Mouse (Mus musculus) limb, embryonic 14.5 days (tissue): ENCODE results near the gene C130026I21Rik. TPM values are rescaled to one million over a fixed set of nuclear protein-coding genes. Genes with fewer than 3 reads are reported as not detected.
"Not testable (repeated sequence)": the region's sequence is repeated elsewhere in the genome, so short reads cannot be mapped to it uniquely, and the experiment has no call there.

Source experiments
- ATAC-seq: fragments of 200-750 bp; cut with Nextera tagmentation; 2 replicates; pipeline ENCODE4 v1.8.0; 2017; ENCODE audit warnings: low read depth, moderate number of reproducible peaks, moderate TSS enrichment; ENCODE audit not compliant: low FRiP score
- DNase-seq: peaks from one replicate; pipeline ENCODE4 v3.0.0-alpha.2; 2015; ENCODE audit warnings: low spot score
- H3K27ac ChIP-seq: fragments of 300-500 bp; sonication (generic); replicated peaks from 2 replicates; pipeline ENCODE4 v1.5.1; 2014; ENCODE audit warnings: low read depth, mild to moderate bottlenecking, low read length, moderate library complexity, mixed read lengths
- H3K27me3 ChIP-seq: fragments of 300-500 bp; sonication (generic); 2 replicates; pipeline ENCODE4 v1.6.1; 2014; ENCODE audit warnings: low read length, mixed read lengths; ENCODE audit not compliant: control insufficient read depth, insufficient read depth
- H3K36me3 ChIP-seq: fragments of 300-500 bp; sonication (generic); 2 replicates; pipeline ENCODE4 v1.6.1; 2014; ENCODE audit warnings: mild to moderate bottlenecking, low read length, moderate library complexity, mixed read lengths; ENCODE audit not compliant: control insufficient read depth, insufficient read depth
- H3K4me1 ChIP-seq: fragments of 300-500 bp; sonication (generic); 2 replicates; pipeline ENCODE4 v1.6.1; 2014; ENCODE audit warnings: antibody characterized with exemption, low read length, mixed read lengths; ENCODE audit not compliant: control insufficient read depth, insufficient read depth
- H3K4me2 ChIP-seq: fragments of 300-500 bp; sonication (generic); replicated peaks from 2 replicates; pipeline ENCODE4 v1.6.1; 2014; ENCODE audit warnings: low read depth, mild to moderate bottlenecking, low read length, moderate library complexity; ENCODE audit not compliant: severe bottlenecking
- H3K4me3 ChIP-seq: fragments of 300-500 bp; sonication (generic); replicated peaks from 2 replicates; pipeline ENCODE4 v1.5.1; 2014; ENCODE audit warnings: low read length
- H3K9ac ChIP-seq: fragments of 300-500 bp; sonication (generic); 2 replicates; pipeline ENCODE4 v1.6.1; 2014; ENCODE audit warnings: mild to moderate bottlenecking, low read depth, low read length, moderate library complexity; ENCODE audit not compliant: severe bottlenecking
- H3K9me3 ChIP-seq: fragments of 300-500 bp; sonication (generic); 2 replicates; pipeline ENCODE4 v1.6.1; 2016; ENCODE audit warnings: low read length; ENCODE audit not compliant: control insufficient read depth
- WGBS: fragments of 180-500 bp; shearing (Covaris S2); extraction: QIAGEN DNeasy Blood & Tissue Kit; methylation state at CpG from one replicate; pipeline ENCODE4 v1.1.7; 2014; 5-methylcytosine and 5-hydroxymethylcytosine counted together
- polyA plus RNA-seq, 2 experiments: library from polyadenylated mRNA; depleted of rRNA in 1 of 2; stranded (reverse) in 1 of 2; unstranded in 1 of 2; fragments of >200 nt; fragmentation: Nextera tagmentation in 1 of 2; extraction: Ambion mirVana in 1 of 2; gene quantifications; 2 replicates each; pipeline versions ENCODE4 v1.2.1 to v1.2.3; 2012 to 2014

The C130026I21Rik gene
- polyA plus RNA-seq, 2 experiments, result 0.09 TPM; not detected in 1

DNA sequence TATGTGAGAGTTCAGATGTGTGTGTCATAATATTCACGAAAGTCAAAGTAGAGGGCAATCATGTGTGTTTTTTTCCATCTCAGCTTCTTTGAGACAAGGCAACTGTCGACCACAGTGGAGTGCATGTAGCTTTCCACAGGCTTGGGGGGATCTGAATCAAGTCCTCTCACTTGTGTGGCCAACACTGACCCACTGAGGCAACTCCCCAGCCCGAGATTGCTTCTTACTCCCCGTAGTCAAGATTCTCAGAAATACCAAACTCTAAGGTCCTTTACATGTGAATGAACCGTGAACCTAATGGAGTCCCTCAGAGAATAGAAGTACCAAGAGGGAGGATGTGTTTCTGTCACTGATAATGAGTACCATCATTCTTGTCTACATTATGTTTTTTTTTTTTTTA, 76.6 kb downstream of the C130026I21Rik start:
- DNase-seq, H3K9ac ChIP-seq, H3K27ac ChIP-seq, H3K36me3 ChIP-seq, H3K27me3 ChIP-seq, H3K4me2 ChIP-seq, H3K9me3 ChIP-seq, H3K4me3 ChIP-seq, H3K4me1 ChIP-seq, ATAC-seq: not testable (repeated sequence)
- 78% methylated on average over 5 of the region's 5 CpGs for WGBS

DNA sequence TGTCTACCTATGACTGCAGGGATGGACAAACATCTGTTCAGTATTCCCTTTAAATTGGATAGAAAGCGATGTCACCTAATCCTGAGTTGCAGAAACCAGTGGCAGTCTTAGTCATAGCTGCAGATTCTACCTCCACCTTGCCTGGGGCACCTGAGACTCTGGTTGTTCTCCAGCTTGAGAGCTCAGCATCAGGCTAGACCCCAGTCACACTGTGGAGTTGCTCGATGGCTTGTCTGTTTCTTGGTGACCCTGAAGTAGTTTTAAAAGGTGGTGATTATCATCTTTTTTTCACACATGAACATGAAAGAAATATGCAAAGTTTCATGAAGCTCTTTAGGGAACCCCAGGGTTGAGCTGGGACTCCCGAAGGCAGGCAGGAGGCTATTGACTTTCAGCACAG, 88.4 kb downstream of the C130026I21Rik start:
- not testable (repeated sequence) for H3K27ac ChIP-seq, DNase-seq, H3K36me3 ChIP-seq

DNA sequence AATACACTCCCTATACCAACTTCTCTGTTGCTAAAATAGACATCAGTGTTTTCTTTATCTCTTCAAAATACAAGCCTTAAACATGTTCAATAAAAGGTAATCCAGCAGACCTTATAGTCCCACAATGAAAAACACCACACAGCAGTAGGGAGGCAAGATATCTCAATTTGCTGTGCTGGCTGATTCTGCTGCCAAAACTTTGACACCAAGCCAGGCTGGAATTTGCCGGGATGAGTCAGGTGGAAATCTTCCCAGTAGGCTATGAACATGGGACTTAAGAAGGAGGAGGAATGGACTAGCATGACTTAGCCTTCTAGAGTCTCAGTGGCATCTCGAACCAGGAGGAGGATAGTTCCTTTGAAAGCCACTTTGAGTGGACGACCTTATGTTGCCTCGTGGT, 91.4 kb downstream of the C130026I21Rik start:
- not testable (repeated sequence) for H3K9me3 ChIP-seq, H3K4me1 ChIP-seq, ATAC-seq, H3K27ac ChIP-seq, DNase-seq, H3K27me3 ChIP-seq, H3K9ac ChIP-seq, H3K4me3 ChIP-seq, H3K36me3 ChIP-seq, H3K4me2 ChIP-seq
- WGBS, result 86% methylated on average over 3 of the region's 4 CpGs

More for the DNA sequence above, 88.4 kb downstream of the C130026I21Rik start:
- 87% methylated on average over 1 of the region's 3 CpGs for WGBS
- not testable (repeated sequence) for H3K4me2 ChIP-seq, H3K27me3 ChIP-seq, H3K9me3 ChIP-seq, H3K9ac ChIP-seq, ATAC-seq, H3K4me1 ChIP-seq, H3K4me3 ChIP-seq

DNA sequence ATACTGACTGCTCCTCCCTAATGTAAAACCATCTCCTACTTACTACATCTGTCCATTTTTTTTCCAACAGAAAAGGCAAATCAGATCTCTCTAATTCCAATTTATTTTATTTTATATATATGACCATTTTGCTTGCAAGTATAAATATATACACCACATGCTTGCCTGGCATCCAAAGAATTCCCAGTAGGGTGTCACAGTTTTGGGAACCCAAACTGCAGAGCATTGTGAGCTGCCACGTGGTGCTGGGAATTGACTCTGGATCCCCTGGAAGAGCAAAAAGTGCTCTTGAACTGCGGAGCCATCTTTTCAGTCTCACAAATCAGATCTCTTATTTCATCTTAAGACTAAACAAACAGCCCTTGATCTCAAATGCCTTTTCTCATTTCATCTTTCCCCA, 107.5 kb downstream of the C130026I21Rik start:
- H3K9me3 ChIP-seq, DNase-seq, H3K9ac ChIP-seq, H3K4me2 ChIP-seq, H3K4me3 ChIP-seq, ATAC-seq, H3K27ac ChIP-seq, H3K36me3 ChIP-seq, H3K27me3 ChIP-seq, H3K4me1 ChIP-seq: not testable (repeated sequence)
- WGBS, result 31% methylated on average over 1 of the region's 2 CpGs

DNA sequence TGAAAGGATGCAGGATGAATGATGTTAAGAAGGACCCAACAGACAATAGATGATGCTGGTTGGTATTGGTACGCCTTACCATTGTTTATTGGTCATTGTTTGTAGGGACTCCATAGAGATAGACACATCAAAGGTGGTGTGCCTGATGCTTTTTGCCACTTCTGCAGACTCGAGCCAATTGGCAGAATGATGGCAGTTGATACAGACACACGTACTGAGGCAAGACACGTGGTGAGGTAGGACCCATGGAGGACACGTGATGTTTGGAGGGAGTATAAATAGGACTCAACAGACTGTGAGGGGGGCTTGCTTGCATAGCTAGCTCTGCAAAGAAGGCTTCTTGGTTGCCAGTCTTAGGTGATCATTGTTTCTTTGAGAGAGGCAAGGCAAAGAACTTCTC, 115.2 kb downstream of the C130026I21Rik start:
- 78% methylated on average over 4 of the region's 5 CpGs for WGBS
- H3K36me3 ChIP-seq, ATAC-seq, H3K4me2 ChIP-seq, H3K4me1 ChIP-seq, H3K9ac ChIP-seq, H3K4me3 ChIP-seq, DNase-seq, H3K27ac ChIP-seq, H3K9me3 ChIP-seq, H3K27me3 ChIP-seq: not testable (repeated sequence)

DNA sequence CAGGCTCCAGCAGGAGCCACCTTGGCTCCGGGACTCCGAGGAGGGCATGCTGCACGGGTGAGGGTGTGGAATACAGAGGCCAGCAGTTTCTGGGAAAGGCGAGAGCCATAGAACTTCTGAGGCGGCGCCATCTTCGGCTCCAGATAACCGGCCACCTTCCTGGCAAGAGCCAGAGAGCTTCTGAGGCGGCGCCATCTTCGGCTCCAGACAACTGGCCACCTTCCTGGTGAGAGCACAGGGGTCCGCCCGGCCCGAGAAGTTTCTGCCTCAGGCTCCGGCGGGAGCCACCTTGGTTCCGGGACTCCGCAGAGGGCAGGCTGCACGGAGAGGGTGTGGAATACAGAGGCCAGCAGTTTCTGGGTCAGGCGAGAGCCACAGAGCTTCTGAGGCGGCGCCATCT, 136.7 kb downstream of the C130026I21Rik start:
- H3K27me3 ChIP-seq, H3K4me2 ChIP-seq, H3K9ac ChIP-seq, H3K9me3 ChIP-seq, ATAC-seq, H3K27ac ChIP-seq, H3K4me3 ChIP-seq, H3K36me3 ChIP-seq, DNase-seq, H3K4me1 ChIP-seq: not testable (repeated sequence)
- WGBS, result 91% methylated on average over 20 of the region's 22 CpGs

DNA sequence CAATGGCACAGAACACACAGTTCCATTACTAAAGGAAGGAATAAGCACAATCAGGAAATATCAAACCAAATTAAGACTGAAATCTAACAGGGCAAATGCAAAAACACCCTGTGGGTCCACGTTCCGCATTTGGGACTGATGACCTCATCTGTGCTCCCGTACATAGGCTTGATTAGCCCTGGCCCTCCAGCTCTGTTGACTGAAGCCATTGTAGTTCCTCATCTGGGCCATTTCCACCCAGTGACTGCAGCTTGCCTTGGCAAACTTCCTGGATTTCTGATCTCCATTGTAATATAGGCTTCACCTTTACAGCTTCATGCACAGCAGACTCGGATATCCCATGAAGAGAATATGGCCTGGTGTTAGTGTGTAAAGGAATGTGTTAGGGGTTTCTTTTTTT, 148.5 kb downstream of the C130026I21Rik start:
- H3K9ac ChIP-seq, H3K9me3 ChIP-seq, H3K4me2 ChIP-seq, H3K4me3 ChIP-seq, H3K4me1 ChIP-seq, H3K27me3 ChIP-seq, DNase-seq, ATAC-seq, H3K36me3 ChIP-seq, H3K27ac ChIP-seq: not testable (repeated sequence)
- 86% methylated on average over 4 of the region's 4 CpGs for WGBS

DNA sequence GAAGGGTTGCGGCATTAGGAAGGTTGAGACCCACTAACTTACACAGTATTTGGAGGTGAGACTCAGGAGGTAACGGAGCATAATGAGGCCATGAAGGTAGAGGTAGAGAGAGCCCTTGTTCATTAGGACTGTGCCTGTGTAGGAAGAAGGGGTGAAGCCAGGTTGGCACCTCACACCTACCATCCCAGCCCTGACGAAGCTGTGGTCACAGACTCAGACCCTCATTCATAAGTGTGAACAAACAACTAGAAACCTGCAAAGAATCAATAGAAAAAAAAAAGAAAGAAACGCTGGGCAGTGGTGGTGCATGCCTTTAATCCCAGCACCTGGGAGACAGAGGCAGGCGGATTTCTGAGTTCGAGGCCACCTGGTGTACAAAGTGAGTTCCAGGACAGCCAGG, 152.0 kb downstream of the C130026I21Rik start:
- not testable (repeated sequence) for H3K36me3 ChIP-seq, H3K9ac ChIP-seq, DNase-seq, H3K4me3 ChIP-seq, H3K4me1 ChIP-seq, H3K27ac ChIP-seq, H3K9me3 ChIP-seq, ATAC-seq, H3K4me2 ChIP-seq, H3K27me3 ChIP-seq
- WGBS, result 69% methylated on average over 5 of the region's 6 CpGs

DNA sequence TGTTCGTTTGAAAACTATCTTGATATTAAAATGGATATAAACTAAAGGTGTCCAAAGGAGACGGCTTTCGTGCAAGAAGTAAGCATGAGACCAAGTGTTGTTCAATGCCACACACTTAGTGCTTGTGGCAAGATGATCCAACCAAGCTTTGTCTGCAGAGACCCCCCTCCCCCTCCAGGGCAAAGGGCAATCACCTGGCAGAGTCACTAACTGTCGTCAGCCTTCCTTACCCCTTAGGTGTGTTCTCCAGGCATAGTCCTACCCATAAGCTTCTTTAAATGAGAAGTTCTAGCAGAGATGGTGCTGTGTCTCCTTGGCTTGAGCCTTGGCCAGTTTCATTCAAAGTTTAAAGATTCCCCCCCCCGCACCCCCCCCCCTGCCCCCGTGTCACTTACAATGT, 152.8 kb downstream of the C130026I21Rik start:
- WGBS, result 58% methylated on average over 4 of the region's 6 CpGs
- H3K27ac ChIP-seq, H3K4me2 ChIP-seq, ATAC-seq, H3K9ac ChIP-seq, H3K36me3 ChIP-seq, DNase-seq, H3K4me3 ChIP-seq, H3K4me1 ChIP-seq, H3K27me3 ChIP-seq, H3K9me3 ChIP-seq: not testable (repeated sequence)
